Mouse (Mus musculus): ENCODE data around the gene Cntrl.

- TF ChIP-seq CHD2 (IDR thresholded peaks at IDR 0.05; ENCODE audit: low read depth, low read length) (no peak), ZNF384 (IDR thresholded peaks at IDR 0.05; ENCODE audit: low read depth, low read length) (no peak), ZC3H11A (IDR thresholded peaks at IDR 0.05; ENCODE audit: borderline replicate concordance, low read depth, low read length) (no peak), MAFK (IDR thresholded peaks at IDR 0.05; ENCODE audit: insufficient read depth, low read depth, low read length) (no peak), HCFC1 (IDR thresholded peaks at IDR 0.05; ENCODE audit: borderline replicate concordance, insufficient read depth, low read length) (no peak)
Measured at GRCm38 (mm10) chr2:35087418-35087817, 21.9 kb upstream of the Cntrl start.
